Mouse (Mus musculus) lung, embryonic 14.5 days (tissue): Measurements from ENCODE around the gene Ildr2. TPM values are rescaled to one million over a fixed set of nuclear protein-coding genes. Genes with fewer than 3 reads are reported as not detected.
A peak's percentile ranks its signal among the peaks of the same experiment; 100 is the strongest.

Experiments used
- ATAC-seq: fragments of 200-750 bp; cut with Nextera tagmentation; 2 replicates; pipeline ENCODE4 v1.8.0; 2017; ENCODE audit warnings: mild to moderate bottlenecking, moderate TSS enrichment, moderate library complexity; ENCODE audit not compliant: insufficient read depth
- DNase-seq: peaks from one replicate; pipeline ENCODE4 v3.0.0-alpha.2; 2015
- H3K27ac ChIP-seq: fragments of 300-500 bp; sonication (generic); 2 replicates; pipeline ENCODE4 v1.5.1; 2014; ENCODE audit warnings: low read depth, mild to moderate bottlenecking, moderate library complexity
- H3K27me3 ChIP-seq: fragments of 300-500 bp; sonication (generic); 2 replicates; pipeline ENCODE4 v1.6.1; 2014; ENCODE audit warnings: low read length, control low read depth; ENCODE audit not compliant: insufficient read depth
- H3K36me3 ChIP-seq: fragments of 300-500 bp; sonication (generic); 2 replicates; pipeline ENCODE4 v1.6.1; 2014; ENCODE audit warnings: control low read depth; ENCODE audit not compliant: insufficient read depth
- H3K4me1 ChIP-seq: fragments of 300-500 bp; sonication (generic); 2 replicates; pipeline ENCODE4 v1.6.1; 2014; ENCODE audit warnings: antibody characterized with exemption, control low read depth; ENCODE audit not compliant: insufficient read depth
- H3K4me2 ChIP-seq: fragments of 300-500 bp; sonication (generic); 2 replicates; pipeline ENCODE4 v1.6.1; 2014; ENCODE audit warnings: mild to moderate bottlenecking
- H3K4me3 ChIP-seq: fragments of 300-500 bp; sonication (generic); 2 replicates; pipeline ENCODE4 v1.5.1; 2014; ENCODE audit warnings: low read depth, low read length
- H3K9ac ChIP-seq: fragments of 300-500 bp; sonication (generic); 2 replicates; pipeline ENCODE4 v1.6.1; 2014
- H3K9me3 ChIP-seq: fragments of 300-500 bp; sonication (generic); 2 replicates; pipeline ENCODE4 v1.6.1; 2016; ENCODE audit warnings: low read depth, low read length, control low read depth
- CTCF ChIP-seq: IDR thresholded peaks from 2 replicates; pipeline ENCODE4 v1.5.1; 2016; ENCODE audit warnings: antibody characterized with exemption, low read depth
- WGBS: fragments of 180-500 bp; shearing (Covaris S2); extraction: QIAGEN DNeasy Blood & Tissue Kit; methylation state at CpG from one replicate; pipeline ENCODE4 v1.1.7; 2014; 5-methylcytosine and 5-hydroxymethylcytosine counted together
- polyA plus RNA-seq: library from polyadenylated mRNA; unstranded; fragments of >200 nt; fragmentation: Nextera tagmentation; extraction: Ambion mirVana; gene quantifications from 2 replicates; pipeline ENCODE4 v1.2.1, GENCODE M21; 2014

Ildr2 gene
- polyA plus RNA-seq, 1 experiment from 2014 or later: 1.3 TPM

DNA sequence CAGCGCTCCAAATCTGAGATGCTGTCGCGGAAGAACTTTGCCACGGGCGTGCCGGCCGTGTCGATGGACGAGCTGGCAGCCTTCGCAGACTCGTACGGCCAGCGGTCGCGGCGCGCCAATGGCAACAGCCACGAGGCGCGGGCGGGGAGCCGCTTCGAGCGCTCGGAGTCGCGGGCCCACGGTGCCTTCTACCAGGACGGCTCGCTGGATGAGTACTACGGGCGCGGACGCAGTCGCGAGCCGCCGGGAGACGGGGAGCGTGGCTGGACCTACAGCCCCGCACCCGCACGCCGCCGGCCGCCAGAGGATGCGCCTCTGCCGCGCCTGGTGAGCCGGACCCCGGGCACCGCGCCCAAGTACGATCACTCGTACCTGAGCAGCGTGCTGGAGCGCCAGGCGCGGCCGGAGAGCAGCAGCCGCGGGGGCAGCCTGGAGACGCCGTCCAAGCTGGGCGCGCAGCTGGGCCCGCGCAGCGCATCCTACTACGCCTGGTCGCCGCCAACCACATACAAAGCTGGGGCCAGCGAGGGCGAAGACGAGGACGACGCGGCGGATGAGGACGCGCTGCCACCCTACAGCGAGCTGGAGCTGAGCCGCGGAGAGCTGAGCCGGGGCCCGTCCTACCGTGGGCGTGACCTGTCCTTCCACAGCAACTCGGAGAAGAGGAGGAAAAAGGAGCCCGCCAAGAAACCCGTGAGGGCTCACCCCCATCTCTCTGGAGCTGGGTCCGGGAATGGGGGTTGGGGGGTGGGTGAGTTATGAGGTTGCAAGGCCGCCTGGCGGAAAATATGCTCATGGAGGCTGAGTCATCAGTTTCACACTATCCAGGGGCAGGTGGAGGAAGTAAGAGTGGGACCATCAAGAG is 55.1 kb downstream of the Ildr2 start:
- Histone ChIP-seq H3K27ac (no peak overlapping the region), H3K4me2 (peak overlapping the region; percentile 95), H3K27me3 (peaks cover 30% of the 10 kb centered on the region), H3K9me3 (no peaks in the 10 kb centered on the region), H3K36me3 (no peaks in the 10 kb centered on the region), H3K9ac (peak overlapping the region; percentile 48), H3K4me1 (no peaks in the 10 kb centered on the region), H3K4me3 (peak overlapping the region; percentile 46)
- TF ChIP-seq CTCF: peak; percentile 54
- peak; percentile 88 for ATAC-seq
- peak; percentile 63 for DNase-seq
- under 1% methylated on average over 92 of the region's 94 CpGs for WGBS

DNA sequence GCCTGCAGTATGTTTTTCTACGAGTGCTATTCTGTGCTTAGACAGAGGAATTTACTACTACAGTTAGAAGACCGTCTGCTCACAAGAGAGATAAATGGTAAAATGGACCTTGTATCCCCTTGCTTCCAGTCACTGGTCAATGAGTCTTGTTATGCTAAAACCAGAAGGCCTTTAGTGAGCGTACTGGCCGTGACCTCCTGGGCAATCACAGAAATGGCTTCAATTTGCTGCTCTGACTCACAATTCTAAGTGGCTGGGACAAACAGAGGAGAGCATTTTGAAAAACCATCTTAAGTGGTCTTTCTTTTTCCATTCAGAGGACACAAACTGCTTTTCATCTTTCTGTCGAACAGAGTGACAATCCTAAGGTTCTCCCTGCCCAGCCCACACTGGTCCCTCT is 57.2 kb downstream of the Ildr2 start:
- no peaks in the 10 kb centered on the region for H3K9me3 ChIP-seq
- H3K4me3 ChIP-seq: no peak overlapping the region
- WGBS: 70% methylated on average over 5 of the region's 5 CpGs
- DNase-seq: no peak
- H3K4me2 ChIP-seq: no peak overlapping the region
- H3K27me3 ChIP-seq: peaks cover 27% of the 10 kb centered on the region
- ATAC-seq: no peak
- no peak overlapping the region for H3K9ac ChIP-seq
- no peak for TF ChIP-seq CTCF
- H3K27ac ChIP-seq: no peak overlapping the region
- H3K36me3 ChIP-seq: no peaks in the 10 kb centered on the region
- H3K4me1 ChIP-seq: no peaks in the 10 kb centered on the region

DNA sequence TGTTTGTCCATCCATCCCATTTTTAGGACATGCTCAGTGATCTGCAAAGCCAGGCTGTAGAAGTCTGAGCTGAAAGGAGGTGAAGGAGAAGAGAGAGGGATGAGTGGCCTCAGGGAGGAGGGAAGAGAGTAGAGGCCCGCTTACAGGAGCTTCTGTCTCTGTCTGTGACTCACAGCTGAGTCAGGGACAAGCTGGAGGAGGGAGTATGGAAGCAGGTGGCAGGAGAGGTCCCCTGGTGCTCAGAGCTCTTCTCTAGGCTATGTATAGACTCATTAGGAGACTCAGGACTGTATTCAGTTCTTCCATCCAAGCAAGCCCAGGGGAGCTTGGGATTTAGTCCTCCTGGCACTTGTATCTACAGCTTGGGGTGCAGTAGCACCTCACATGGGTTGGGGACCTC is 59.7 kb downstream of the Ildr2 start:
- DNase-seq: no peak
- Histone ChIP-seq H3K27me3 (peaks cover 15% of the 10 kb centered on the region), H3K4me2 (no peak overlapping the region), H3K27ac (no peak overlapping the region), H3K4me1 (no peaks in the 10 kb centered on the region), H3K4me3 (no peak overlapping the region), H3K9me3 (no peaks in the 10 kb centered on the region), H3K9ac (no peak overlapping the region), H3K36me3 (no peaks in the 10 kb centered on the region)
- ATAC-seq: no peak
- WGBS: 59% methylated on average over 1 of the region's 1 CpGs
- TF ChIP-seq CTCF: no peak

DNA sequence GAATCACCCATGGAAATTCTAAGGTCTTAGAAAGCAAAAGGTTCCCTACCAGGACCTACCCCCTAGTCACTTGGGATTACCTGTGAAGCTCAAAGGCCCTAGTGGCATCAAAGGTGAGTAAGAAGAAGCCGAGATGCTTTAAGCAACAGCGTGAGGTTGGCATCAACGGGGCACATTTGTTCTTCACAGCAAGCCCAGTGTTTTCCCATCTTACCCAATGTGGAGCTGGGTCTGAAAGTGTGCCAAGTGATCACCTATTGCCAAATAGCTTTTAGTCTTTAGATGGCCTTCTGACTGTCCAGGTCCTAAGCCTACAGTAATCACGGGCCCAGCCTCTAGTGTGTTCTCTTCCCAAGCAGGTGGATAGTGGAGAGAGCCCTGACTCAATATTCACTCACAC is 61.8 kb downstream of the Ildr2 start:
- DNase-seq (no peak), ATAC-seq (no peak)
- Histone ChIP-seq H3K36me3 (no peaks in the 10 kb centered on the region), H3K27ac (no peak overlapping the region), H3K4me3 (no peak overlapping the region), H3K9ac (no peak overlapping the region), H3K4me1 (no peaks in the 10 kb centered on the region), H3K9me3 (no peaks in the 10 kb centered on the region), H3K4me2 (no peak overlapping the region), H3K27me3 (no peaks in the 10 kb centered on the region)
- 70% methylated on average over 4 of the region's 4 CpGs for WGBS
- no peak for TF ChIP-seq CTCF

DNA sequence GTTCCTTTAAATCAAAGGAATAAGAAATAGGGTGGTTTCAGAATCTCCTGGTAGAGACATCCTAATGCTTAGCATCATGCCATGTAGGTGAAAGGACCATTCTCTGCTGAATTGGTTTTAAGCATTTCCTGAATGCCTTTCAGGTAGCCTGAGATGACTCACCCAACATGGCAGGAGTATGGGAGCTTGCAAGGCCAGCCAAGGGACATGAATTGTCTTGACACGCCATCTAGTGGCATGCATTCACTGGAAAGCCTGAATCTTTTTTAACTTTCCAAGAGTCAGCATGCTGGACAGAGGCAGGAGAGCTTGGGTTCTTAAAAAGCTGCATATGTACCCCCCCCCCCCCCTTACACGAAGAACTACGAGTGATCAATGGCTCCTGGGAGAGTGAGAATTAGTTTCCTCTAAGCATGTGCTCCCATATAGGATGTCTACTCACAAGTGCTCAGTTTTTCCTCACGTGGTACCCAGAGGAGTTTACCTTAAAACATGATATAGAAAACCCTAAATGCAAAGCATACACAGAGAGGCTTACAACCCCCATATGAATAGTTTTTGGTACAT is 65.3 kb downstream of the Ildr2 start:
- Histone ChIP-seq H3K9me3 (no peaks in the 10 kb centered on the region), H3K27ac (no peak overlapping the region), H3K9ac (no peak overlapping the region), H3K27me3 (no peaks in the 10 kb centered on the region), H3K36me3 (no peaks in the 10 kb centered on the region), H3K4me2 (no peak overlapping the region), H3K4me1 (no peaks in the 10 kb centered on the region), H3K4me3 (no peak overlapping the region)
- WGBS: 13% methylated on average over 4 of the region's 4 CpGs
- DNase-seq: peak; percentile 87
- TF ChIP-seq CTCF: peak; percentile 81
- ATAC-seq: no peak

DNA sequence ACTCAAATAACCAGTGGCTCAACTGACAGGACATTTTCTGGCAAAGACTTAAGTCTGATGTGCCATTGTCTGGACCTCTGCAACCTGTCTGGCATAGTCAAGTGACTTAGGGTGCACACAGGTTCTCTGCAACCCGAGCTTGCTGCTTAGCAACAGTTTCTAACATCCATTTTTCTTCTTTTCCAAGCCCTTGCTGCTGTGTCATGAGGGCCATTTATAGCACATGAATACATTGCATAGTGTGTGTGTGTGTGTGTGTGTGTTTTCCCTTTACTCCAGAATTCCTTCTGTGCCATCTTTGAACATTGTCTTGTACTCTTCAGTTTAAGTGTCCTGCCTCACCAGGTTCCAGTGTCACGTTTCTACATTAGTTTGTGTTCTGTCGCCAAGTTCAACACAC is 72.5 kb downstream of the Ildr2 start:
- H3K9ac ChIP-seq: no peak overlapping the region
- no peak overlapping the region for H3K4me2 ChIP-seq
- no peak overlapping the region for H3K27ac ChIP-seq
- H3K27me3 ChIP-seq: no peaks in the 10 kb centered on the region
- no peaks in the 10 kb centered on the region for H3K4me1 ChIP-seq
- no peaks in the 10 kb centered on the region for H3K9me3 ChIP-seq
- ATAC-seq (no peak), DNase-seq (no peak)
- no peak overlapping the region for H3K4me3 ChIP-seq
- no peak for TF ChIP-seq CTCF
- WGBS: 69% methylated on average over 3 of the region's 3 CpGs
- no peaks in the 10 kb centered on the region for H3K36me3 ChIP-seq

DNA sequence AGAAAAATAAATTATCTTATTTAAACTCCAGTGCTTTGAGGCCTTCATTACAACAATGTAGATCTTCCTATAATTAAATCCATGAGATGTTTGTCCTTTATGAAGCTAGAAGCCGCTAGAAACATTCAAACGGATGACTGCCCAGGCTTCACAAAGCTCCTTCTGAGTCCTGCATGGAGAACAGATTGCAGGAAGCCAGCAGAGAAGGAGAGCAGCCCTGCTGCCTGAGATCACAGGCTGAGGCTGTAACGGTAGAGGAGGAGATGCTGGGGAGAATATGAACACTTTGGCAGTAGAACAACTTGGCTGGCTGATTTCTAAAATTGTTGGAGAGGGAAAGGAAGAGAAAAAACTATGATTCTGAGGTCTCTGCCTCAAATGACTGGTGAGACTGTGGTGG is 76.8 kb downstream of the Ildr2 start:
- DNase-seq: no peak
- H3K27ac ChIP-seq: no peak overlapping the region
- no peak overlapping the region for H3K4me3 ChIP-seq
- 62% methylated on average over 3 of the region's 3 CpGs for WGBS
- ATAC-seq: no peak
- no peaks in the 10 kb centered on the region for H3K9me3 ChIP-seq
- no peaks in the 10 kb centered on the region for H3K4me1 ChIP-seq
- no peak overlapping the region for H3K4me2 ChIP-seq
- H3K27me3 ChIP-seq: no peaks in the 10 kb centered on the region
- no peak for TF ChIP-seq CTCF
- no peaks in the 10 kb centered on the region for H3K36me3 ChIP-seq
- H3K9ac ChIP-seq: no peak overlapping the region
